ENCODE assay signal across 10 mouse cellular contexts in the genomic region with DNA sequence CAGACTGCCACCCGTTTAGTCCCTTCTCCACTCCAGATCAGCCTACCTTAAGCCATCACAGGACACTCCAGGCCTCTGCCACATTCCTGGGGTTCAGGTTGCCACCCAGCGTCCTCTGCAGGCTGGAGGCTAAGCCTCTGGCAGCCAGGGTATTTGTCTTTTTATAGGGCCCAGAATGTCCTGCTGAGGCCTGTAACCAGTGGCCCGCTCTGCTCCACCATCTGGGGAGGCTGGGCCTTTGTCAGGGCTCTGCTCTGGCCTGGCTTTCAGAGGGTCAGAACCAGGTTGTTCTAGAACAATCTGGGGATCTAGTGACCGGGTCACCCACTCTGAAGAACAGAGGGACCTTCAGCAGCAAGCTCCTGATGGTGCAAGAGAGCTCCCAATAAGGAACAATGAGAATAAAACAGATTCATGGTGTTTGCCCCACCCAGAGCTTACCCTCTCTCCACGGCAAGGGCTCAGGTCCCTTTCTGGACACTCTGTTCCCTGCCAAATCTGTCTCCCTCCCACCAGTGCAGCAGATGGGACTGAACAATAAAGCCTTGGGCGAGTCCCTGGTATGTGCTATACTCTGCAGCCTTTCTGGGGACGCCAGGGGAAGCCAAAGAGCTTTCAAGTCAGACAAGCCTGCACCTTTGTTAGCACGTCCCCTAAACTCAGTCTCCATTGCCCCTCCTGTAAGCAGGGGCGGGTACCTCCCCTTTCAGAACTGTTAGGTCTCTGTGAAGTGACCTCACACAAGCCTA. TPM values are rescaled to one million over a fixed set of nuclear protein-coding genes. Genes with fewer than 3 reads are reported as not detected.
DNase-seq lines count a peak whose midpoint lies in the region; ATAC-seq lines count a peak whose summit lies in the region.
"Had no signal": no experiment of that assay in that cellular context is flagged by ENCODE, and none has a peak within 500 bp of the region (broad histone marks: within the 10 kb centered on the region; RNA-seq: fewer than 3 reads in every experiment).

No protein-coding gene starts in this region.

- no peaks in the 10 kb centered on the region for H3K36me3 ChIP-seq in embryonic facial prominence, embryonic 14.5 days (ENCODE audit: control insufficient read depth, insufficient read depth, low read length)
- H3K36me3 ChIP-seq in embryonic facial prominence, embryonic 10.5 days (replicated peaks): no peaks in the 10 kb centered on the region
- no peaks in the 10 kb centered on the region for H3K36me3 ChIP-seq in hindbrain, embryonic 15.5 days

- H3K9me3 ChIP-seq in embryonic facial prominence, embryonic 14.5 days (ENCODE audit: control insufficient read depth, low read length): no peaks in the 10 kb centered on the region
- no peaks in the 10 kb centered on the region for H3K9me3 ChIP-seq in embryonic facial prominence, embryonic 10.5 days
- no peaks in the 10 kb centered on the region for H3K9me3 ChIP-seq in hindbrain, embryonic 15.5 days

- DNase-seq in embryonic facial prominence, embryonic 14.5 days (ENCODE audit: low spot score): no peak
- no peak for DNase-seq in embryonic facial prominence, embryonic 10.5 days (ENCODE audit: low spot score)
- DNase-seq in B cell, adult 2 months: peak; percentile 77 to 80
- peak; percentile 79 to 86 for DNase-seq in cerebellum, postnatal 4 days (ENCODE audit: low spot score in 2 of 2)
- DNase-seq in left cerebral cortex, postnatal 25 days (ENCODE audit: low spot score in 2 of 2): peak; percentile 84 to 91
- peak; percentile 82 for DNase-seq in skeletal muscle tissue, adult 2 months (ENCODE audit: low read depth, low spot score)
- no peak for DNase-seq in yolk sac, embryonic 10.5 days (ENCODE audit: low spot score)

- H3K27me3 ChIP-seq in embryonic facial prominence, embryonic 14.5 days (replicated peaks; ENCODE audit: control insufficient read depth, insufficient read depth, low read length): no peaks in the 10 kb centered on the region
- 0 out of 2 replicates have a peak, but pooled peaks cover 3% of the 10 kb centered on the region for H3K27me3 ChIP-seq in embryonic facial prominence, embryonic 10.5 days (replicated peaks; ENCODE audit: low read depth, poor library complexity, severe bottlenecking)
- no peaks in the 10 kb centered on the region for H3K27me3 ChIP-seq in hindbrain, embryonic 15.5 days

- no peak overlapping the region for H3K9ac ChIP-seq in embryonic facial prominence, embryonic 14.5 days (ENCODE audit: low read depth, low read length)
- H3K9ac ChIP-seq in hindbrain, embryonic 15.5 days: no peak overlapping the region

- intact Hi-C loops in left cerebral cortex, postnatal 25 days (cut with DNase I): no loop called here

- H3K4me1 ChIP-seq in embryonic facial prominence, embryonic 14.5 days (ENCODE audit: control insufficient read depth, insufficient read depth, low read length): no peaks in the 10 kb centered on the region
- peaks cover 16% of the 10 kb centered on the region for H3K4me1 ChIP-seq in embryonic facial prominence, embryonic 10.5 days
- peaks cover 17% of the 10 kb centered on the region for H3K4me1 ChIP-seq in hindbrain, embryonic 15.5 days (replicated peaks)

- 47% methylated on average over 9 of the region's 9 CpGs for WGBS in embryonic facial prominence, embryonic 14.5 days
- 56% methylated on average over 9 of the region's 9 CpGs for WGBS in embryonic facial prominence, embryonic 10.5 days
- WGBS in hindbrain, embryonic 15.5 days: 46% methylated on average over 9 of the region's 9 CpGs

- no peak overlapping the region for H3K4me2 ChIP-seq in embryonic facial prominence, embryonic 14.5 days (ENCODE audit: low read depth, low read length)
- H3K4me2 ChIP-seq in hindbrain, embryonic 15.5 days: no peak overlapping the region

- H3K4me3 ChIP-seq in embryonic facial prominence, embryonic 14.5 days (ENCODE audit: low read depth, low read length): no peak overlapping the region
- no peak overlapping the region for H3K4me3 ChIP-seq in embryonic facial prominence, embryonic 10.5 days
- H3K4me3 ChIP-seq in hindbrain, embryonic 15.5 days: no peak overlapping the region

- H3K27ac ChIP-seq in embryonic facial prominence, embryonic 14.5 days (replicated peaks; ENCODE audit: low read depth, low read length): no peak overlapping the region
- H3K27ac ChIP-seq in embryonic facial prominence, embryonic 10.5 days (replicated peaks): no peak overlapping the region
- 0 out of 2 replicates have a peak overlapping the region, but pooled peaks have one; percentile 12 for H3K27ac ChIP-seq in hindbrain, embryonic 15.5 days (replicated peaks)

- ATAC-seq in embryonic facial prominence, embryonic 14.5 days (ENCODE audit: low read depth): peak; percentile 35; the same call in 1 of the 2 replicates
- ATAC-seq in hindbrain, embryonic 15.5 days (ENCODE audit: low FRiP score, low read depth): peak; percentile 33; the same call in 1 of the 2 replicates

RNA-seq across cellular contexts. Expression of a gene that starts 8.7 kb away (rescaled TPM):
- polyA plus RNA-seq in embryonic facial prominence, embryonic 14.5 days (2014; fragmentation: Nextera tagmentation; extraction: Ambion mirVana): 11.2 and 12.1 TPM in 2 replicates
- polyA plus RNA-seq in embryonic facial prominence, embryonic 10.5 days (2016; fragmentation: Nextera tagmentation; extraction: Ambion mirVana): 0.06 and 0.16 TPM in 2 replicates
- polyA plus RNA-seq in hindbrain, embryonic 15.5 days (2015; fragmentation: Nextera tagmentation; extraction: Ambion mirVana): 0.32 TPM in 1 of 2 replicates, not detected in the other
- 1 to 10 TPM; 2.3 to 2.6 TPM for total RNA-seq in left cerebral cortex, postnatal 25 days (2021)

RNA-seq across cellular contexts. Expression of a gene that starts 10.6 kb away (rescaled TPM):
- 0.67 TPM in 1 of 2 replicates, not detected in the other for polyA plus RNA-seq in embryonic facial prominence, embryonic 14.5 days (2014; fragmentation: Nextera tagmentation; extraction: Ambion mirVana)
- polyA plus RNA-seq in embryonic facial prominence, embryonic 10.5 days (2016; fragmentation: Nextera tagmentation; extraction: Ambion mirVana): 0.47 TPM in 1 of 2 replicates, not detected in the other
- polyA plus RNA-seq in hindbrain, embryonic 15.5 days (2015; fragmentation: Nextera tagmentation; extraction: Ambion mirVana): 0.39 TPM in 1 of 2 replicates, not detected in the other
- total RNA-seq in left cerebral cortex, postnatal 25 days (2021): 1 to 10 TPM in 1 of 2 experiments, under 1 TPM in 1; 0.87 to 1.9 TPM
- total RNA-seq: adrenal gland, postnatal 4 days had no signal
- polyA plus RNA-seq: heart, embryonic 14.5 days had no signal

RNA-seq across cellular contexts. Expression of a gene that starts 53.3 kb away (rescaled TPM):
- polyA plus RNA-seq in embryonic facial prominence, embryonic 14.5 days (2014; fragmentation: Nextera tagmentation; extraction: Ambion mirVana): 93.3 and 112 TPM in 2 replicates
- 139 and 142 TPM in 2 replicates for polyA plus RNA-seq in embryonic facial prominence, embryonic 10.5 days (2016; fragmentation: Nextera tagmentation; extraction: Ambion mirVana)
- polyA plus RNA-seq in hindbrain, embryonic 15.5 days (2015; fragmentation: Nextera tagmentation; extraction: Ambion mirVana): 178 and 179 TPM in 2 replicates
- total RNA-seq in left cerebral cortex, postnatal 25 days (2021): 10 to 100 TPM; 63.3 to 65.0 TPM

RNA-seq across cellular contexts. Expression of a gene that starts 55.1 kb away (rescaled TPM):
- polyA plus RNA-seq in embryonic facial prominence, embryonic 14.5 days (2014; fragmentation: Nextera tagmentation; extraction: Ambion mirVana): 0.09 TPM in 1 of 2 replicates, not detected in the other
- polyA plus RNA-seq in embryonic facial prominence, embryonic 10.5 days (2016; fragmentation: Nextera tagmentation; extraction: Ambion mirVana): 0.04 TPM in 1 of 2 replicates, not detected in the other
- polyA plus RNA-seq in hindbrain, embryonic 15.5 days (2015; fragmentation: Nextera tagmentation; extraction: Ambion mirVana): 0.05 TPM in 1 of 2 replicates, not detected in the other
- 10 to 100 TPM in 1 of 2 experiments, 1 to 10 TPM in 1; 9.2 to 11.4 TPM for total RNA-seq in left cerebral cortex, postnatal 25 days (2021)

Comparison
In these comparisons a context has a peak if more than half of its experiments do, and no peak if none do; other contexts are left out.
1. DNase-seq: peak in B cell, adult 2 months (2 of 2), cerebellum, postnatal 4 days (2 of 2), left cerebral cortex, postnatal 25 days (2 of 2) and skeletal muscle tissue, adult 2 months (single experiment); none in embryonic facial prominence, embryonic 14.5 days (single experiment), embryonic facial prominence, embryonic 10.5 days (single experiment) and yolk sac, embryonic 10.5 days (single experiment).